Mouse (Mus musculus) erythroblast, embryonic 14.5 days (primary cell): ENCODE results near the gene Ddb2. TPM values are rescaled to one million over a fixed set of nuclear protein-coding genes. Genes with fewer than 3 reads are reported as not detected.

Source experiments
- H3K27me3 ChIP-seq: 2 replicates; pipeline ENCODE4 v1.6.1; 2012; ENCODE audit warnings: inconsistent platforms; ENCODE audit not compliant: control insufficient read depth
- H3K36me3 ChIP-seq: 2 replicates; pipeline ENCODE4 v1.6.1; 2012; ENCODE audit warnings: mild to moderate bottlenecking, inconsistent platforms; ENCODE audit not compliant: control insufficient read depth
- H3K4me1 ChIP-seq: 2 replicates; pipeline ENCODE4 v1.6.1; 2012; ENCODE audit warnings: inconsistent platforms; ENCODE audit not compliant: control insufficient read depth
- H3K4me3 ChIP-seq: replicated peaks from 2 replicates; pipeline ENCODE3; 2012; ENCODE audit warnings: moderate library complexity, mild to moderate bottlenecking, inconsistent platforms
- H3K9me3 ChIP-seq: 2 replicates; pipeline ENCODE4 v1.6.1; 2012; ENCODE audit warnings: low read length, inconsistent platforms, mixed read lengths; ENCODE audit not compliant: control insufficient read depth
- GATA1 ChIP-seq: IDR thresholded peaks from 2 replicates; pipeline ENCODE4 v1.6.1; 2012; ENCODE audit warnings: low read length, inconsistent platforms, mixed read lengths
- TAL1 ChIP-seq: IDR thresholded peaks from 3 replicates; pipeline ENCODE4 v1.6.1; 2012; ENCODE audit warnings: low read length, inconsistent platforms, mixed read lengths
- polyA plus RNA-seq: library from polyadenylated mRNA; stranded (reverse); fragments of >175 nt; gene quantifications from 2 replicates; pipeline ENCODE4 v1.2.3, GENCODE M21; 2012

The Ddb2 gene
- polyA plus RNA-seq, result 0.05 and 0.06 TPM in 2 replicates

GRCm38 (mm10) chr2:91236601-91237510 is at the start of gene Ddb2:
TSS of gene Ddb2 (minus strand) at chr2:91236982.
- TF ChIP-seq TAL1 (no peak), GATA1 (no peak)
- peaks cover 15% of the 10 kb centered on the region for H3K36me3 ChIP-seq
- H3K9me3 ChIP-seq, result no peaks in the 10 kb centered on the region
- no peaks in the 10 kb centered on the region for H3K27me3 ChIP-seq
- H3K4me3 ChIP-seq, result peak within 1 kb of the TSS; percentile 64
- H3K4me1 ChIP-seq, result peaks cover 20% of the 10 kb centered on the region

- Histone ChIP-seq H3K27me3 (no peaks in the 10 kb centered on the region), H3K36me3 (no peaks in the 10 kb centered on the region), H3K4me3 (no peak overlapping the region), H3K9me3 (no peaks in the 10 kb centered on the region), H3K4me1 (peaks cover 9% of the 10 kb centered on the region)
- TF ChIP-seq TAL1 (no peak), GATA1 (no peak)
Observed at GRCm38 (mm10) chr2:91285885-91286505, 49.2 kb upstream of the Ddb2 start.

- H3K27me3 ChIP-seq, result no peaks in the 10 kb centered on the region
- no peak overlapping the region for H3K4me3 ChIP-seq
- no peak for TF ChIP-seq GATA1
- TF ChIP-seq TAL1, result no peak
- no peaks in the 10 kb centered on the region for H3K9me3 ChIP-seq
- H3K36me3 ChIP-seq, result no peaks in the 10 kb centered on the region
- peaks cover 9% of the 10 kb centered on the region for H3K4me1 ChIP-seq
Observed at GRCm38 (mm10) chr2:91284375-91285199, 47.8 kb upstream of the Ddb2 start.

- Histone ChIP-seq H3K4me3 (no peak overlapping the region), H3K4me1 (peaks cover 14% of the 10 kb centered on the region), H3K27me3 (no peaks in the 10 kb centered on the region), H3K9me3 (no peaks in the 10 kb centered on the region), H3K36me3 (no peaks in the 10 kb centered on the region)
- TF ChIP-seq TAL1 (no peak), GATA1 (no peak)
Observed at GRCm38 (mm10) chr2:91283972-91284371, 47.2 kb upstream of the Ddb2 start.

- no peak overlapping the region for H3K4me3 ChIP-seq
- no peak for TF ChIP-seq TAL1
- no peak for TF ChIP-seq GATA1
- peaks cover 16% of the 10 kb centered on the region for H3K36me3 ChIP-seq
Observed at GRCm38 (mm10) chr2:91281366-91281765, 44.6 kb upstream of the Ddb2 start.

GRCm38 (mm10) chr2:91279372-91279755 is 42.6 kb upstream of the Ddb2 start:
- H3K9me3 ChIP-seq, result no peaks in the 10 kb centered on the region
- peaks cover 12% of the 10 kb centered on the region for H3K4me1 ChIP-seq
- TF ChIP-seq GATA1 (no peak), TAL1 (no peak)
- H3K27me3 ChIP-seq, result no peaks in the 10 kb centered on the region
- no peak overlapping the region for H3K4me3 ChIP-seq
- peaks cover 36% of the 10 kb centered on the region for H3K36me3 ChIP-seq

More at GRCm38 (mm10) chr2:91281366-91281765, 44.6 kb upstream of the Ddb2 start:
- no peaks in the 10 kb centered on the region for H3K27me3 ChIP-seq
- H3K4me1 ChIP-seq, result peaks cover 12% of the 10 kb centered on the region
- H3K9me3 ChIP-seq, result no peaks in the 10 kb centered on the region

GRCm38 (mm10) chr2:91278749-91279371 is 42.1 kb upstream of the Ddb2 start:
- peaks cover 41% of the 10 kb centered on the region for H3K36me3 ChIP-seq
- peaks cover 12% of the 10 kb centered on the region for H3K4me1 ChIP-seq
- no peaks in the 10 kb centered on the region for H3K27me3 ChIP-seq
- no peak overlapping the region for H3K4me3 ChIP-seq
- TF ChIP-seq GATA1 (no peak), TAL1 (no peak)
- no peaks in the 10 kb centered on the region for H3K9me3 ChIP-seq

- H3K36me3 ChIP-seq, result peaks cover 86% of the 10 kb centered on the region
- peaks cover 34% of the 10 kb centered on the region for H3K4me1 ChIP-seq
- H3K4me3 ChIP-seq, result no peak overlapping the region
Observed at GRCm38 (mm10) chr2:91269687-91270133, 32.9 kb upstream of the Ddb2 start.

More at GRCm38 (mm10) chr2:91269687-91270133, 32.9 kb upstream of the Ddb2 start:
- H3K9me3 ChIP-seq, result no peaks in the 10 kb centered on the region
- TF ChIP-seq GATA1 (no peak), TAL1 (no peak)
- H3K27me3 ChIP-seq, result no peaks in the 10 kb centered on the region
